In the genomic region with DNA sequence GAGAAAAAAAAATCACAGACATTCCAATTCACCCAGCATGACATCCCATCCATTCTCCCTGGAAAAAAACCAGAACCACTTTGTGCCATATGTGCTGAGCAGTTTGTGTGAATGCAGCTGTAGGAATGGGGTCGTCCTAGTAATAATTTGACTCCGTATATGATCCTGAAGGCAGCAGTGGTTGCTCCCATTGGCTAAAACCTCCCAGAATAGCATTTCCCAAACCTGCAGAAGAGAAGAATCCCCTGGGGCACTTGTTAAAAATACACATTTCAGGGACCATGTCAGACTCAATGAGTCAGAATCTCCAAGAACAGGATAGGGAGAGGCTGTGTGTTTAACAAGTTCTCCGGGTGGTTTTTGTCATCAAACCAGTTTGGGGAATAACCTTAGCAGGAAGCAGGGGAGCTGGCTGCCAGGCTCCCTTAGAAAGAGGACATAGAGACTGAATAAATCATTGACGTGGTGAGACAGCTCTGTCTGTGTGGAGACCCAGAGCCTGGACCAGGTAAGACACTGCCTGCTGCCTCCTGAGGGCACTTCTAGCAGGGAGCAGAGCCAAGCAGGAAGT, we compare ENCODE assay signal across 10 mouse cellular contexts.
DNase-seq lines count a peak whose midpoint lies in the region; ATAC-seq lines count a peak whose summit lies in the region.
"Had no signal": no experiment of that assay in that cellular context is flagged by ENCODE, and none has a peak within 500 bp of the region (broad histone marks: within the 10 kb centered on the region; RNA-seq: fewer than 3 reads in every experiment).

No protein-coding gene starts in this region.

- no peak overlapping the region for H3K4me3 ChIP-seq in lung, embryonic 16.5 days (ENCODE audit: low read length)
- no peak overlapping the region for H3K4me3 ChIP-seq in embryonic facial prominence, embryonic 14.5 days (ENCODE audit: low read depth, low read length)
- no peak overlapping the region for H3K4me3 ChIP-seq in neural tube, embryonic 14.5 days (ENCODE audit: low read depth, low read length)
- H3K4me3 ChIP-seq: heart, embryonic 12.5 days had no signal

- ATAC-seq in lung, embryonic 16.5 days (ENCODE audit: low read depth): peak; percentile 65; the same call in 1 of the 2 replicates
- peak; percentile 80 for ATAC-seq in embryonic facial prominence, embryonic 14.5 days (ENCODE audit: low read depth)
- ATAC-seq in neural tube, embryonic 14.5 days (ENCODE audit: low read depth): peak; percentile 41; the same call in 1 of the 2 replicates

- no peak overlapping the region for H3K9ac ChIP-seq in lung, embryonic 16.5 days (ENCODE audit: low read length)
- H3K9ac ChIP-seq in embryonic facial prominence, embryonic 14.5 days (ENCODE audit: low read depth, low read length): no peak overlapping the region
- H3K9ac ChIP-seq in neural tube, embryonic 14.5 days (replicated peaks; ENCODE audit: low read depth, low read length): no peak overlapping the region
- H3K9ac ChIP-seq: heart, embryonic 12.5 days had no signal

- H3K9me3 ChIP-seq in lung, embryonic 16.5 days (ENCODE audit: control insufficient read depth, low read length): no peaks in the 10 kb centered on the region
- no peaks in the 10 kb centered on the region for H3K9me3 ChIP-seq in embryonic facial prominence, embryonic 14.5 days (ENCODE audit: control insufficient read depth, low read length)
- no peaks in the 10 kb centered on the region for H3K9me3 ChIP-seq in neural tube, embryonic 14.5 days (ENCODE audit: control insufficient read depth, low read length)
- H3K9me3 ChIP-seq: heart, embryonic 12.5 days had no signal

- no peaks in the 10 kb centered on the region for H3K36me3 ChIP-seq in lung, embryonic 16.5 days (ENCODE audit: control insufficient read depth, insufficient read depth, low read length)
- H3K36me3 ChIP-seq in embryonic facial prominence, embryonic 14.5 days (ENCODE audit: control insufficient read depth, insufficient read depth, low read length): 0 out of 2 replicates have a peak, but pooled peaks cover 5% of the 10 kb centered on the region
- H3K36me3 ChIP-seq in neural tube, embryonic 14.5 days (ENCODE audit: control insufficient read depth, insufficient read depth, low read length): no peaks in the 10 kb centered on the region
- H3K36me3 ChIP-seq: heart, embryonic 12.5 days had no signal

- peak; percentile 24 for DNase-seq in embryo, embryonic 11 days
- no peak for DNase-seq in embryo, embryonic 10 days (ENCODE audit: low spot score)
- no peak for DNase-seq in lung, postnatal 36 days
- DNase-seq in embryonic facial prominence, embryonic 14.5 days (ENCODE audit: low spot score): peak; percentile 84
- DNase-seq in gastrocnemius, postnatal 10 days: no peak
- DNase-seq in kidney, adult 8-10 months: no peak

- no peak overlapping the region for H3K4me2 ChIP-seq in lung, embryonic 16.5 days (ENCODE audit: low read depth, low read length)
- H3K4me2 ChIP-seq in embryonic facial prominence, embryonic 14.5 days (ENCODE audit: low read depth, low read length): no peak overlapping the region
- H3K4me2 ChIP-seq in neural tube, embryonic 14.5 days (ENCODE audit: low read depth, low read length): no peak overlapping the region
- H3K4me2 ChIP-seq: heart, embryonic 12.5 days had no signal

- H3K27me3 ChIP-seq in lung, embryonic 16.5 days (ENCODE audit: control insufficient read depth, insufficient read depth, low read depth, low read length): no peaks in the 10 kb centered on the region
- no peaks in the 10 kb centered on the region for H3K27me3 ChIP-seq in embryonic facial prominence, embryonic 14.5 days (replicated peaks; ENCODE audit: control insufficient read depth, insufficient read depth, low read length)
- H3K27me3 ChIP-seq in neural tube, embryonic 14.5 days (ENCODE audit: control insufficient read depth, insufficient read depth, low read length): no peaks in the 10 kb centered on the region
- H3K27me3 ChIP-seq: heart, embryonic 12.5 days had no signal

- WGBS in lung, embryonic 16.5 days: 41% methylated on average over 4 of the region's 4 CpGs
- 22% methylated on average over 4 of the region's 4 CpGs for WGBS in embryonic facial prominence, embryonic 14.5 days
- 49% methylated on average over 4 of the region's 4 CpGs for WGBS in neural tube, embryonic 14.5 days

- no peaks in the 10 kb centered on the region; the same call in 1 of the 2 replicates for H3K4me1 ChIP-seq in lung, embryonic 16.5 days (replicated peaks; ENCODE audit: control insufficient read depth, insufficient read depth, low read length)
- peaks cover 19% of the 10 kb centered on the region for H3K4me1 ChIP-seq in embryonic facial prominence, embryonic 14.5 days (ENCODE audit: control insufficient read depth, insufficient read depth, low read length)
- H3K4me1 ChIP-seq in neural tube, embryonic 14.5 days (ENCODE audit: control insufficient read depth, insufficient read depth, low read length): no peaks in the 10 kb centered on the region

- H3K27ac ChIP-seq in lung, embryonic 16.5 days (ENCODE audit: low read length): no peak overlapping the region
- H3K27ac ChIP-seq in embryonic facial prominence, embryonic 14.5 days (replicated peaks; ENCODE audit: low read depth, low read length): peak overlapping the region; percentile 63
- H3K27ac ChIP-seq in neural tube, embryonic 14.5 days (ENCODE audit: low read depth, low read length): no peak overlapping the region
- H3K27ac ChIP-seq: kidney, postnatal 0 days had no signal

Comparison
In these comparisons a context has a peak if more than half of its experiments do, and no peak if none do; other contexts are left out.
1. DNase-seq: peak in embryo, embryonic 11 days (single experiment) and embryonic facial prominence, embryonic 14.5 days (single experiment); none in embryo, embryonic 10 days (single experiment), lung, postnatal 36 days (single experiment), gastrocnemius, postnatal 10 days (single experiment) and kidney, adult 8-10 months (0 of 2).
2. Peak in every context shown above with its lines, with median percentiles within 50 percentile points of each other: ATAC-seq.